Mouse (Mus musculus) embryonic facial prominence, embryonic 11.5 days (tissue): Measurements from ENCODE around the gene Gm20388. TPM values are rescaled to one million over a fixed set of nuclear protein-coding genes. Genes with fewer than 3 reads are reported as not detected.

Experiments
- ATAC-seq: fragments of 200-750 bp; cut with Nextera tagmentation; replicated peaks from 2 replicates; pipeline ENCODE4 v1.8.0; 2017; ENCODE audit warnings: low read depth; ENCODE audit not compliant: insufficient number of reproducible peaks, low FRiP score, low TSS enrichment
- DNase-seq: peaks from one replicate; pipeline ENCODE4 v3.0.0-alpha.2; 2015; ENCODE audit warnings: low spot score
- H3K27ac ChIP-seq: fragments of 300-500 bp; sonication (generic); replicated peaks from 2 replicates; pipeline ENCODE4 v1.5.1; 2014; ENCODE audit warnings: mild to moderate bottlenecking, low read depth, low read length, control low read depth
- H3K27me3 ChIP-seq: fragments of 300-500 bp; sonication (generic); 2 replicates; pipeline ENCODE4 v1.6.1; 2014; ENCODE audit warnings: mild to moderate bottlenecking, low read length, moderate library complexity, mixed read lengths; ENCODE audit not compliant: control insufficient read depth, insufficient read depth
- H3K36me3 ChIP-seq: fragments of 300-500 bp; sonication (generic); replicated peaks from 2 replicates; pipeline ENCODE4 v1.6.1; 2014; ENCODE audit warnings: low read depth, mild to moderate bottlenecking, low read length, moderate library complexity, mixed read lengths; ENCODE audit not compliant: control insufficient read depth, insufficient read depth
- H3K4me1 ChIP-seq: fragments of 300-500 bp; sonication (generic); 2 replicates; pipeline ENCODE4 v1.6.1; 2014; ENCODE audit warnings: low read length, mixed read lengths; ENCODE audit not compliant: control insufficient read depth, insufficient read depth
- H3K4me2 ChIP-seq: fragments of 300-500 bp; sonication (generic); 2 replicates; pipeline ENCODE4 v1.6.1; 2014; ENCODE audit warnings: low read depth, mild to moderate bottlenecking, control low read depth, low read length, moderate library complexity
- H3K4me3 ChIP-seq: fragments of 300-500 bp; sonication (generic); 2 replicates; pipeline ENCODE4 v1.5.1; 2014; ENCODE audit warnings: low read depth, low read length, control low read depth
- H3K9ac ChIP-seq: fragments of 300-500 bp; sonication (generic); replicated peaks from 2 replicates; pipeline ENCODE4 v1.6.1; 2014; ENCODE audit warnings: mild to moderate bottlenecking, control low read depth, low read length
- H3K9me3 ChIP-seq: fragments of 300-500 bp; sonication (generic); replicated peaks from 2 replicates; pipeline ENCODE4 v1.6.1; 2016; ENCODE audit warnings: mild to moderate bottlenecking, low read length, inconsistent platforms, mixed read lengths; ENCODE audit not compliant: control insufficient read depth
- WGBS: fragments of 180-500 bp; shearing (Covaris S2); extraction: QIAGEN DNeasy Blood & Tissue Kit; methylation state at CpG from one replicate; pipeline ENCODE4 v1.1.7; 2014; 5-methylcytosine and 5-hydroxymethylcytosine counted together
- polyA plus RNA-seq: library from polyadenylated mRNA; unstranded; fragments of >200 nt; fragmentation: Nextera tagmentation; extraction: Ambion mirVana; gene quantifications from 2 replicates; pipeline ENCODE4 v1.2.1, GENCODE M21; 2014

The Gm20388 gene
- polyA plus RNA-seq, 1 experiment from 2014 or later, result 3.1 TPM

DNA sequence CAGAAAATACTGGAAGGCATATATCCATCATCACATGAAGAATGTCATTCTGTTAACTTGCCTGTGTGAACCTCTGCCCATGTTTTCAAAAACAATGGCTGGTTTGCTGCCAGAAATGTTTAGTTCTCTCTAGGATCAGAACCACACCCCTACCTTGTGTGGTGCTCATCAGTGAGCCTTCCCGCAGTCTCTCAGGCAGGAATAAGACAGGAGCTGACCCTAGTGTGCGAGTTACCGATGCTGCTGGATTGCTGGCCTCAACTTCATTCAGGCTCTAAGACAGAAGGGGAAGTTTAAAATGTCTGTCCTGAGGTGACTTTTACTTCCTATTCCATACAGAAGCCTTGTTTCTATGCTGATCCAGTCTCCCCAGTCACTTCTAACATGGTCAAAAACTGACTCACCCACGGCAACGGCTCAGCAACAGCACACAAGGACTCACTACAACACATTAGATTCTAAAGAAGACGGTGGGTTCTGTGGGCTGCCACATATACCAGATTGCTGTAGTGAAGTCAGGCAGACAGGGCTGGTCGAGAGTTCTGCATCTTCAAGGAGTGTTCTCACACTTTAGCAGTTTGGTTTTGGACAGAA is 3018.1 kb downstream of the Gm20388 start:
- ATAC-seq (no peak), DNase-seq (no peak)
- no peaks in the 10 kb centered on the region for H3K9me3 ChIP-seq
- H3K27ac ChIP-seq, result no peak overlapping the region
- H3K36me3 ChIP-seq, result no peaks in the 10 kb centered on the region
- WGBS, result 94% methylated on average over 7 of the region's 7 CpGs
- no peak overlapping the region for H3K9ac ChIP-seq
- no peaks in the 10 kb centered on the region for H3K4me1 ChIP-seq
- H3K4me3 ChIP-seq, result no peak overlapping the region
- no peak overlapping the region for H3K4me2 ChIP-seq
- no peaks in the 10 kb centered on the region for H3K27me3 ChIP-seq

DNA sequence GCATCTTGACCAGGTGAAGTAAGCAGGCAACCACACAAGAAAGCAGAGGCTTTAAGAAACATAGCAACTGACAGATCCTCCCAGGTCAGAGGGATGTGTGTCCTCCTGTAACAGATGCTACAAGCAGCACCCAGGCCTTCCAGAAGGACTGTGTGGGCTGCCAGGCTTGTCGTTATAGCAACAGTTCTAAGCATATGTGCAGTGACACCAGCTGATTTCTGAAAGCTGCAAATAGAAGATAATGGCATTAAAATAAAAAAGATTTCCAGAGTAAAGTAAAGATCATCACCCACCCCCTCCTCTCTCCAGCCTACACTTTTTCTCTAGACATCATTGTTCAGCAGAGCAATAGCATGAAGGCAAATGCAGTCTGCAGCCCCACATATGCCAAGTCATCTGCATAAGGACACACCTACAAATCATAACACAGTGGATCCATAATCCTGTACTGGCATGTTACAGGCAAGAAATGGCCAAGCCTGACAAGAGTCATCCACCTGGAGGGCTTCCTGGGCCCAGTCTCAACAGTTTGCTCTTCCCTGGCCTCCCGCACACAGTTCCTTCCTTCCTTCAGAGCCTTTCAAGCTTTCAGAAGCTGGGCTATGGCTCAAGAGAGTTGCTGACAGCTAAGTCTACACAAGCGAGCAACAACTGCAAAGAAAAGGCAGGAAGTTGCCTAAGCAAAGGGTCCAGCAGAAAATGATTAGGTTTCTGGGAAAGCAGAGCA is 3021.4 kb downstream of the Gm20388 start:
- Histone ChIP-seq H3K4me1 (no peaks in the 10 kb centered on the region), H3K4me2 (no peak overlapping the region)
- ATAC-seq, result no peak

DNA sequence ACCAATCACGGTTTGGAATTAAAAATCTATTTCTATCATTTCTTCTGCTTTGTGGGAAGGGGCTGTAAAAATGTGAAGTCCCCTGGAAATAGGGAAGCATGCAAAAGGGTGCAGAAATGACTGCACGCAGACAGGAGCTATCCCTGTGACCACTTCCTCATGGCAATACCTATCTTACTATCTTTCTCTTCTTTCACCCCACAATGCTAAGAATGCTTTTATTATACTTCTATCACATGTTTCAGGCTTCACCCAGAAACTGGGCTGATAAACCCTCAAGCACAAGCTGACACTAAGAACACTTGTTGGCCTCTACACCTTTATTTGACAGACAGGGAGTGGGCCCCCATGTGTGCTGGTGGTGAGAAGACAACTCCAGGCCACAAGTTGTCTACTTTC is 3021.9 kb downstream of the Gm20388 start:
- no peak for DNase-seq
- WGBS, result 87% methylated on average over 2 of the region's 2 CpGs

More for the DNA sequence above, 3021.4 kb downstream of the Gm20388 start:
- Histone ChIP-seq H3K27ac (no peak overlapping the region), H3K9ac (no peak overlapping the region), H3K4me3 (no peak overlapping the region), H3K27me3 (no peaks in the 10 kb centered on the region), H3K9me3 (no peaks in the 10 kb centered on the region), H3K36me3 (no peaks in the 10 kb centered on the region)
- WGBS, result 64% methylated on average over 3 of the region's 3 CpGs
- DNase-seq, result no peak

DNA sequence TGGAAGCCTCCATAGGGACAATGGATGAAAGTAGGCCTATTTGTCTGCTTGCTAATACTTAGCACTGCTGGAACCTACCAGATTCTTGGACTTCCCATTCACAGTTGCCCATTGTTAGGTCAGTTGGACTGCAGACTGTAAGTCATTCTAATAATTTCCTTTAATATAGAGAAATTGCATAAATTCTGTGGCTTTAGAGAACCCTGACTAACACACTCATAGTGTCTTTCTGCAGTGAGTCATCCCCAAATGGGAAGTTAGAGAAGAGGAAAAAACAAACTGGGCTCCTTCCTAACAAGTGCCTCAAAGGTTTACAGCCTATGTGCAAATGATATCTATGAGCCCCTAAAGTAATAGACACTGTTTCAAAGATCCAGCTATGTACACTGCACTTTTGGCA is 3023.3 kb downstream of the Gm20388 start:
- Histone ChIP-seq H3K36me3 (no peaks in the 10 kb centered on the region), H3K9ac (no peak overlapping the region), H3K27me3 (no peaks in the 10 kb centered on the region), H3K4me2 (no peak overlapping the region), H3K4me3 (no peak overlapping the region), H3K9me3 (no peaks in the 10 kb centered on the region), H3K4me1 (no peaks in the 10 kb centered on the region; the same call in 1 of the 2 replicates), H3K27ac (no peak overlapping the region)
- DNase-seq (no peak), ATAC-seq (no peak)

More for the DNA sequence above, 3021.9 kb downstream of the Gm20388 start:
- Histone ChIP-seq H3K9ac (no peak overlapping the region), H3K36me3 (no peaks in the 10 kb centered on the region), H3K27me3 (no peaks in the 10 kb centered on the region), H3K27ac (no peak overlapping the region), H3K4me1 (no peaks in the 10 kb centered on the region), H3K9me3 (no peaks in the 10 kb centered on the region), H3K4me2 (no peak overlapping the region), H3K4me3 (no peak overlapping the region)
- ATAC-seq, result no peak

DNA sequence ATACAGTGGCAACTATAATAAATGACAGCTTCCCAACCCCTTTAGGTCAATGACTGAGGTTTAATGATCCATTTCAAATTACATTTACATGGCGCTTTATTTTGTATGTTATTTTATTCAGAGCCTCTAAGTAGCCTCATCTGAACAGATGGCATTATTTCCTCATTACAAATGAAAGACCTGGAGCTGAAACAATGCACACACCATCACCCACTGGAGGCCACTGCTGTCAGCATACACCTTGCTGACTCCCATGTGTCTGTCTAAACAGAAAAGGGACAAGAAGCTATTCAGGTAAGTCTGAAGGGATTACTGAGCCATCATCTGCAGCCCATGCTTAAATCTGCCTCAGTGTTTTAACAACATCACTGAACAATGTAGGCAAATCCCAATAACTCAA is 3024.5 kb downstream of the Gm20388 start:
- no peak for DNase-seq
- no peak overlapping the region for H3K4me3 ChIP-seq
- no peak overlapping the region for H3K4me2 ChIP-seq
- ATAC-seq, result no peak
- no peak overlapping the region for H3K27ac ChIP-seq
- 84% methylated on average over 1 of the region's 1 CpGs for WGBS
- no peaks in the 10 kb centered on the region for H3K27me3 ChIP-seq
- H3K9me3 ChIP-seq, result no peaks in the 10 kb centered on the region
- H3K9ac ChIP-seq, result no peak overlapping the region
- H3K4me1 ChIP-seq, result no peaks in the 10 kb centered on the region; the same call in 1 of the 2 replicates
- H3K36me3 ChIP-seq, result no peaks in the 10 kb centered on the region

DNA sequence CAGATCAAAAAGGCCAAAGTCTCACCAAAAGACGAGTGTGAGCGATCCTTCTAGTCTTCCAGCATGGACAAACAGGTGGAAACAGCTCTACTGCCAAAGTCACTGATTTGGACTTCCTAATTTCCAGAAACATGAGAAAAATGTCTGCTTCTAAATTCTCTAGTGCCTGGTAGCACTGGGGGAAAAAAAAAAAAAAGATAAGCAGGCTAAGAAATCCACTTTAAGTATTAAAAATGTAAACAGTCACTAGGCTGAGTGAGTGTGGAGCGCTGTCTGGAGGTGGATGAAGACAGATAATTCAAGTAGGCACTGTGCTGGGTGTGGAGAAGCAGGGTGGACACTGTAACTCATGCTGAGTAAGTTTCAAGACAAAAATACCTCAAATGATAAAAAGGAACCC is 3025.3 kb downstream of the Gm20388 start:
- 89% methylated on average over 3 of the region's 3 CpGs for WGBS

DNA sequence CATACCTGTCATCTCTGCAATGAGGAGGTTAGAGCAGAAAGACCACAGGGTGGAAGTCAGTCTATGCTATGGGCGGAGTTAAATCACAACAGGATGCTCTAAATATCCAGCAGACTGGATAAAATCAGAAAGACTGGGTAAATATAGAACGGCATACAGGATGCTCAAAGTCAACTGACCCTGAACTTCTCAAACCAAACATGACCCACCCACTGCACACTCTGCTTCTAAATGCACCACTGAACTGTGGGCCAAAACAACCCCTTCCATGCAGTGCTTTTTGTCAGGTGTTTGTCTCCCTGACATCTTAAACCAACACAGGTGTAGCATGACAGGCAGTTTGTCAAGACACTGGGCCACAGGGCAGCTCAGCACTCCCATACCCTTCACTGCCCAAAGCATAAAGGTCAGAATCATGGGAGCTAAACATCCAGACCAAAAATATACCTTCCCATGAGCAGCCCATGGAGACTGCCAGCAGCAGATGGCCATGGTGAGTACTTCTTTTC is 3027.0 kb downstream of the Gm20388 start:
- Histone ChIP-seq H3K4me1 (no peaks in the 10 kb centered on the region; the same call in 1 of the 2 replicates), H3K27ac (no peak overlapping the region), H3K4me3 (no peak overlapping the region), H3K9ac (no peak overlapping the region), H3K27me3 (no peaks in the 10 kb centered on the region), H3K36me3 (no peaks in the 10 kb centered on the region), H3K9me3 (no peaks in the 10 kb centered on the region), H3K4me2 (no peak overlapping the region)
- no peak for ATAC-seq
- DNase-seq, result no peak
- 86% methylated on average over 2 of the region's 2 CpGs for WGBS

More for the DNA sequence above, 3025.3 kb downstream of the Gm20388 start:
- ATAC-seq (no peak), DNase-seq (no peak)
- no peak overlapping the region for H3K4me2 ChIP-seq
- no peak overlapping the region for H3K9ac ChIP-seq
- H3K4me3 ChIP-seq, result no peak overlapping the region
- no peaks in the 10 kb centered on the region for H3K9me3 ChIP-seq
- H3K4me1 ChIP-seq, result no peaks in the 10 kb centered on the region; the same call in 1 of the 2 replicates
- H3K27me3 ChIP-seq, result no peaks in the 10 kb centered on the region
- no peaks in the 10 kb centered on the region for H3K36me3 ChIP-seq
- H3K27ac ChIP-seq, result no peak overlapping the region

DNA sequence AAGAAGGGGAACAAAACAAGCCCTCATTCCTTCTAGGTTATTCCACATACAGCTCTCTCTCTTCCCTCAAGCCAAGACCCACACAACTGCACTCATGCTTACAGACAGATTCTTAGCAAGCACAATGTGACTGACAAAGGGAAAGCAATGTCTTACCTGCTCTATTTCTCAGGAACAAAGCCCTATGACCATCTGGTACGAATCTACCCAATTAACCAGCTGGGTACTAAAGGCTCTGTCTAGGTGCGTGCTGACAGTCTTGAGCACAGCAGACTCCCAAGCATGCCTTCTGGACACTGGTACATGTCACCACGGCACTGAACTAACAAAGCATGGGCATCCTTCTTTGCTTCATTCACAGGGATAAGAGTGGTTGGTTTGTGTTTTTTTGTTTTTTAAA is 3027.5 kb downstream of the Gm20388 start:
- no peak for ATAC-seq
- DNase-seq, result peak; percentile 25
- Histone ChIP-seq H3K4me1 (no peaks in the 10 kb centered on the region; the same call in 1 of the 2 replicates), H3K9ac (no peak overlapping the region), H3K27me3 (no peaks in the 10 kb centered on the region), H3K4me3 (no peak overlapping the region), H3K9me3 (no peaks in the 10 kb centered on the region), H3K4me2 (no peak overlapping the region), H3K36me3 (no peaks in the 10 kb centered on the region), H3K27ac (no peak overlapping the region)
- 57% methylated on average over 3 of the region's 3 CpGs for WGBS
